Mouse (Mus musculus): Measurements from ENCODE around the gene Diexf. TPM values are rescaled to one million over a fixed set of nuclear protein-coding genes. Genes with fewer than 3 reads are reported as not detected.

The Diexf gene
- polyA plus RNA-seq, 1 experiment from 2014 or later: 9.0 TPM

DNA sequence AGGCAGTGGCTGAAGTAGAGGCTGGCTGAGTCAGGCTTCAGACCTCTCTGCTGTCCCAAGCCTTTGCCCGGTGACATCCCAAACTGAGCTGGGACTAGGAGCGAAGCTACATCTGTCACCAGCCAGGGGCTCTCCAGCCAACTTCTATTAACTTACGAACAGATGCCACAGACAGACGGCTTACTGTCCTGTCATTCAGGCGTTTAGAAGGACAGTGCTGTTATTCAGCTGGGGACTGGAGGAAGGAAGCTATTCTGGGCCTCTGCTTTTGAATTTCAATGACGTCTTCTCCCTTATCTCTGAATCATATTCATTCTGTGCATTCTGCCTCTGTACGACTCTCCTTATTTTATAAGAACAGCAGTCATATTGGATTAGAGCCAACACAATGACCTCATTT lies 21.1 kb upstream of the Diexf start:
- Histone ChIP-seq H3K4me1 (ENCODE audit: insufficient read depth) (0 out of 2 replicates have a peak, but pooled peaks cover 3% of the 10 kb centered on the region), H3K4me2 (no peak overlapping the region), H3K36me3 (ENCODE audit: insufficient read depth) (no peaks in the 10 kb centered on the region), H3K4me3 (ENCODE audit: low read depth, low read length) (no peak overlapping the region), H3K27ac (ENCODE audit: low read depth) (no peak overlapping the region), H3K9me3 (ENCODE audit: low read depth, low read length) (no peaks in the 10 kb centered on the region), H3K9ac (no peak overlapping the region), H3K27me3 (ENCODE audit: insufficient read depth, low read length) (peaks cover 25% of the 10 kb centered on the region)
- WGBS: 22% methylated on average over 7 of the region's 7 CpGs
- DNase-seq: peak; percentile 44
- TF ChIP-seq CTCF (IDR thresholded peaks at IDR 0.05; ENCODE audit: low read depth): no peak
- ATAC-seq (ENCODE audit: insufficient read depth): no peak

DNA sequence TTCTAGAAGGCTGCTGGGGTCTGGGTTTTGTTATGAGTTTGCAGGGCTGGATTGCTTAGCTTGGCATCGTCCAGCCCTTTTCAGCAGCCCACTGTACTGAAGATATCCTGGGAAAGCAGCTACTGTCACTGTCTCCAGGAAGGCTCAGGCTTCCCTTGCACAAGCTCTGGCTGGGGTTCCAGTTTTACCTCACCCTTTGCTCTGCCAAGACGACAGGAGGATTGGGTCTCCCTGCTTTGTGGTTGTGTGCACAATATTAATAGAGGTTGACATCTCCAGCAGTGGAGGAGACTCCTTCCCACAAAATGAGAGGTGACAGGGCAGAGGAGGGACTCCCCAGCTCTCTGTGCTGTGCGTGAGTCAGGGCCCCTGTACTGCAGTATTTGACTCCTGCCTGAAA lies 19.2 kb upstream of the Diexf start:
- Histone ChIP-seq H3K27me3 (ENCODE audit: insufficient read depth, low read length) (peaks cover 22% of the 10 kb centered on the region), H3K4me3 (ENCODE audit: low read depth, low read length) (no peak overlapping the region), H3K9ac (no peak overlapping the region), H3K9me3 (ENCODE audit: low read depth, low read length) (no peaks in the 10 kb centered on the region), H3K4me2 (no peak overlapping the region), H3K36me3 (ENCODE audit: insufficient read depth) (no peaks in the 10 kb centered on the region), H3K4me1 (ENCODE audit: insufficient read depth) (0 out of 2 replicates have a peak, but pooled peaks cover 3% of the 10 kb centered on the region), H3K27ac (ENCODE audit: low read depth) (no peak overlapping the region)
- TF ChIP-seq CTCF (IDR thresholded peaks at IDR 0.05; ENCODE audit: low read depth): no peak
- 62% methylated on average over 3 of the region's 3 CpGs for WGBS
- no peak for DNase-seq
- ATAC-seq (ENCODE audit: insufficient read depth): no peak

DNA sequence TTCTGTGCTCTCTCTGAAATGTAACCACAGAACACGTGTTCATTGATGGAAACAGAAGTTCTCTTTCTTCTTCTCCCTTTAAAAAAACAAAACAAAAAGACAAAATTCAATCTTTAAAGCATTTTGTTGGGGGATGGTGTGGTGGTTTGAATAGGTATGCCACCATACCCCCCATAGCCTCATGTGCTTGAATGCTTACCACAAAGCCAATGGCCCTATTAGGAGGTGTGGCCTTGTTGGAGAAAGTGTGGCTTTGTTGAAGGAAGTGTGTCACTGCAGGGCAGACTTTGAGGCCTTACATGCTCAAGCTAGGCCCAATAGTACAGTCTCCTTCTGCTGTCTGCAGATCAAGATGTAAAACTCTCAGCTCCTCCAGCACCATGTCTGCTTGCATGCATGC lies 16.3 kb upstream of the Diexf start:
- 79% methylated on average over 1 of the region's 1 CpGs for WGBS
- Histone ChIP-seq H3K36me3 (ENCODE audit: insufficient read depth) (no peaks in the 10 kb centered on the region), H3K9me3 (ENCODE audit: low read depth, low read length) (no peaks in the 10 kb centered on the region), H3K27ac (ENCODE audit: low read depth) (no peak overlapping the region), H3K27me3 (ENCODE audit: insufficient read depth, low read length) (no peaks in the 10 kb centered on the region), H3K9ac (no peak overlapping the region), H3K4me2 (no peak overlapping the region), H3K4me3 (ENCODE audit: low read depth, low read length) (no peak overlapping the region), H3K4me1 (ENCODE audit: insufficient read depth) (0 out of 2 replicates have a peak, but pooled peaks cover 3% of the 10 kb centered on the region)
- no peak for DNase-seq
- no peak for TF ChIP-seq CTCF (IDR thresholded peaks at IDR 0.05; ENCODE audit: low read depth)
- no peak for ATAC-seq (ENCODE audit: insufficient read depth)

DNA sequence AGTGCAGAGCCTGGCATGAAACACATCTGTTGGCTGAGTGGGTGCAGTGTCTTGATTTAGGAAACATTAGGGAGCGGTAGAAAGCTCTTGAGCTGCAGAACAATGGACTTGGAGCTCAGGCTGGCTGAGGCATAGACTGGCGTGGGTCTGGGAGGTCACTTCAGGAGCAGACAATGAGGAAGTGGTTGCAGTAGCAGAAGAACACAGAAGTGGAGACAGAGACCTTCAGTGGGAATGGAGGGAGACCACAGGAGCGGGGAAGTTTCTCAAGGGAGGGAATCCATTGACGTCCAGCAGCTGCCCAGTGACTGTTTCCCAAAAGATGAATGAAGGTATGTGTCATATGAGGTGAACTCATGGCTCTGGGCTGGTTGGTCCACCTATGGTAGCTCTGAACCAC lies 15.0 kb upstream of the Diexf start:
- Histone ChIP-seq H3K9ac (no peak overlapping the region), H3K36me3 (ENCODE audit: insufficient read depth) (no peaks in the 10 kb centered on the region), H3K4me1 (ENCODE audit: insufficient read depth) (no peaks in the 10 kb centered on the region), H3K27ac (ENCODE audit: low read depth) (no peak overlapping the region), H3K4me3 (ENCODE audit: low read depth, low read length) (no peak overlapping the region), H3K4me2 (no peak overlapping the region), H3K9me3 (ENCODE audit: low read depth, low read length) (no peaks in the 10 kb centered on the region), H3K27me3 (ENCODE audit: insufficient read depth, low read length) (no peaks in the 10 kb centered on the region)
- TF ChIP-seq CTCF (IDR thresholded peaks at IDR 0.05; ENCODE audit: low read depth): no peak
- ATAC-seq (ENCODE audit: insufficient read depth) (no peak), DNase-seq (no peak)
- 68% methylated on average over 4 of the region's 4 CpGs for WGBS

DNA sequence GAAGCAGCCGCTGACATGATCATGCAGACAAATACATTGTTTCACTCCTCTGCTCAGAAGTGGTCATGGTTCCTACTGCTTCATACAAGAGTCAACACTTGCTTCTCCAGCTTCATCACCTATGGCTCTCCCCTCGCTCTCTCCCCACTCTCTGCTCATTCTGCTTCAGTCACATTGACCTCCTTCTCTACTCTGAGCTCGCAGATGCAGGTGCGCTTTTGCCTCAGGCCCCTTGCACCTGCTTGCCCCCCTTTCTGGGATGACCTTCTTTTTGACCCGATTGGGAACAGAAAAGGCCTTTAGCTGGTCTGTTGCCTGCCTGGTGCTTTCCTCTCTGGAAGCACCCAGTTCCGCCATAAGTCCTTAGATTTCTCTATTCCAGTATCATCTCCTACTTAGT lies 14.4 kb upstream of the Diexf start:
- no peak overlapping the region for H3K4me3 ChIP-seq (ENCODE audit: low read depth, low read length)
- WGBS: 77% methylated on average over 6 of the region's 6 CpGs
- H3K4me1 ChIP-seq (ENCODE audit: insufficient read depth): no peaks in the 10 kb centered on the region
- no peak overlapping the region for H3K9ac ChIP-seq
- H3K27me3 ChIP-seq (ENCODE audit: insufficient read depth, low read length): no peaks in the 10 kb centered on the region
- TF ChIP-seq CTCF (IDR thresholded peaks at IDR 0.05; ENCODE audit: low read depth): no peak
- no peak for DNase-seq
- no peak for ATAC-seq (ENCODE audit: insufficient read depth)
- no peaks in the 10 kb centered on the region for H3K9me3 ChIP-seq (ENCODE audit: low read depth, low read length)
- H3K27ac ChIP-seq (ENCODE audit: low read depth): no peak overlapping the region
- no peak overlapping the region for H3K4me2 ChIP-seq
- H3K36me3 ChIP-seq (ENCODE audit: insufficient read depth): no peaks in the 10 kb centered on the region

DNA sequence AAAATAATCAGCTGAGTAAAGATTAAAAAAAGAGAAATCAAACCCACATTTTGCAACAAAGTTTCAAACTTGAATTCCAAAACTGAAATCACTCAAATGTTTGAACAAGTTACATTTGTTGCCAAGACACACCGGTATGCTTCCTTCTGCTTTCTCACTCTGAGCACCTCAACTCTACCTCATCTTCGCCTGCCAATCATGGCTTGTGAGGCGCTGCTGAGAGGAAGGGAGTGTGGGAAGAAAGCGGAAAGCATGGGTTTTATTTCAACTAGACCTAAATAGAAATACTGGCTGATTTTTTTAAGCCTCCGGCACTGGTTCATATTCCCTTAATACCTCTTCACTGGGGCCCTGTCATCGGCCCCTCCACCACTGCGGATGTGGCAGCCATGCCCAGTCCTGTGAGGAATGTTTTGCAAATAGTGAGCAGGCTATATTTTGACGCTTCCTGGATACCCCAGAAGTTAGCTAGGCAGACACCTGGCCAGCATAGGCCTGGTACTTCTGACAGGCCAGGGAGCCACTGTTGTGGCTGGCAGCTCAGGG lies 12.5 kb upstream of the Diexf start:
- no peak for TF ChIP-seq CTCF (IDR thresholded peaks at IDR 0.05; ENCODE audit: low read depth)
- ATAC-seq (ENCODE audit: insufficient read depth): no peak
- no peaks in the 10 kb centered on the region for H3K36me3 ChIP-seq (ENCODE audit: insufficient read depth)
- H3K4me1 ChIP-seq (ENCODE audit: insufficient read depth): no peaks in the 10 kb centered on the region
- DNase-seq: no peak
- no peak overlapping the region for H3K9ac ChIP-seq
- no peak overlapping the region for H3K27ac ChIP-seq (ENCODE audit: low read depth)
- H3K4me3 ChIP-seq (ENCODE audit: low read depth, low read length): no peak overlapping the region
- WGBS: 76% methylated on average over 8 of the region's 8 CpGs
- H3K9me3 ChIP-seq (ENCODE audit: low read depth, low read length): no peaks in the 10 kb centered on the region
- H3K4me2 ChIP-seq: no peak overlapping the region
- H3K27me3 ChIP-seq (ENCODE audit: insufficient read depth, low read length): no peaks in the 10 kb centered on the region

DNA sequence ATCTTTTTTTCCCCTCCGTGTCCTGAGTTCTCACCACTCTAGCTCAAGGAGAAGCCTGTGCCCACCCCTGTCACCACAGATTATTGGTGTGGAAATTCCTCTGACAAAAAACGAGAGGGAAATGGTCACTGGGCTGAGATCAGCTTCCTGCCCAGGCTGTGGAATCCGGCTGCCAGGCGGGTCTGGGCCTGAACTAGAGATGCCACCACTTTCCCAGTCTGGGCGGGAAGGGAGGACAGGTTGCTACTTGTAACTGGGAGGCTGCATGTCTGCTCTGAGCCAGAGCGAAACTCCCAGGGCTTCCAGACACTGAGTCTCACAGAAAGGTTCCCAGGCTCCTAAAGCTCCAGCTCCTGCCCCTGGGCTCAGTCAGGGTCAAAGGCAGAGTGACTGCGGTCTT lies 11.0 kb upstream of the Diexf start:
- WGBS: 67% methylated on average over 7 of the region's 7 CpGs
- H3K4me2 ChIP-seq: no peak overlapping the region
- no peak for TF ChIP-seq CTCF (IDR thresholded peaks at IDR 0.05; ENCODE audit: low read depth)
- DNase-seq (no peak), ATAC-seq (ENCODE audit: insufficient read depth) (no peak)
- H3K4me1 ChIP-seq (ENCODE audit: insufficient read depth): no peaks in the 10 kb centered on the region
- no peak overlapping the region for H3K9ac ChIP-seq
- no peaks in the 10 kb centered on the region for H3K36me3 ChIP-seq (ENCODE audit: insufficient read depth)
- H3K9me3 ChIP-seq (ENCODE audit: low read depth, low read length): no peaks in the 10 kb centered on the region
- H3K27ac ChIP-seq (ENCODE audit: low read depth): no peak overlapping the region
- H3K27me3 ChIP-seq (ENCODE audit: insufficient read depth, low read length): no peaks in the 10 kb centered on the region
- no peak overlapping the region for H3K4me3 ChIP-seq (ENCODE audit: low read depth, low read length)

DNA sequence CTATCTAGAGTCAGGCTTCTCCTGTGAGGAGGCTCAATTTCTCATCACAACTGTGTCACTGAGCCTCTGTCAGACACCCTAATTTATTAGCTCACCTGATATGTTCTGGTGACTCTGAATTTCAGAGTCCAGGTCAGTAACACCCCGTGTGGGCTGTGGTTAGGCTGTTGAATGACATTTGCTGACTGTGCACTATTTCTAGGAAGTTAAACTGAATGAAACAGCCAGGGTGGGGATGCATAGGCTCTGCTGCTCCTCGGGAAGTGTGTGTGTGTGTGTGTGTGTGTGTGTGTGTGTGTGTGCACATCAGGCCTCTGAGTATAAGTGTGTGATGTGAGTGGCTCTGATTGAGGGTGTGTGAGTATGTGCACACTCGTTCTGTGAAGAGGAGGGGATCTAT lies 8.6 kb upstream of the Diexf start:
- no peak overlapping the region for H3K4me3 ChIP-seq (ENCODE audit: low read depth, low read length)
- H3K9me3 ChIP-seq (ENCODE audit: low read depth, low read length): no peaks in the 10 kb centered on the region
- H3K27ac ChIP-seq (ENCODE audit: low read depth): no peak overlapping the region
- no peak for TF ChIP-seq CTCF (IDR thresholded peaks at IDR 0.05; ENCODE audit: low read depth)
- ATAC-seq (ENCODE audit: insufficient read depth): peak; percentile 47; the same call in 1 of the 2 replicates
- no peaks in the 10 kb centered on the region for H3K36me3 ChIP-seq (ENCODE audit: insufficient read depth)
- 37% methylated on average over 3 of the region's 3 CpGs for WGBS
- H3K27me3 ChIP-seq (ENCODE audit: insufficient read depth, low read length): no peaks in the 10 kb centered on the region
- H3K4me2 ChIP-seq: no peak overlapping the region
- no peaks in the 10 kb centered on the region for H3K4me1 ChIP-seq (ENCODE audit: insufficient read depth)
- DNase-seq: no peak
- no peak overlapping the region for H3K9ac ChIP-seq

Measured in lung, embryonic 14.5 days (tissue).